Mouse (Mus musculus) limb, embryonic 11.5 days (tissue): Measurements from ENCODE around the gene Dgat2l6. TPM values are rescaled to one million over a fixed set of nuclear protein-coding genes. Genes with fewer than 3 reads are reported as not detected.
A peak's percentile ranks its signal among the peaks of the same experiment; 100 is the strongest.

Experiments
- ATAC-seq: fragments of 200-750 bp; cut with Nextera tagmentation; 2 replicates; pipeline ENCODE4 v1.8.0; 2017; ENCODE audit warnings: low read depth; ENCODE audit not compliant: insufficient number of reproducible peaks, low FRiP score, low TSS enrichment
- DNase-seq: peaks from one replicate; pipeline ENCODE4 v3.0.0-alpha.2; 2015; ENCODE audit warnings: low spot score
- H3K27ac ChIP-seq: fragments of 300-500 bp; sonication (generic); replicated peaks from 2 replicates; pipeline ENCODE4 v1.5.1; 2014; ENCODE audit warnings: low read depth, mild to moderate bottlenecking, low read length
- H3K27me3 ChIP-seq: fragments of 300-500 bp; sonication (generic); 2 replicates; pipeline ENCODE4 v1.6.1; 2014; ENCODE audit warnings: mild to moderate bottlenecking, low read length, mixed read lengths; ENCODE audit not compliant: control insufficient read depth, insufficient read depth
- H3K36me3 ChIP-seq: fragments of 300-500 bp; sonication (generic); 2 replicates; pipeline ENCODE4 v1.6.1; 2014; ENCODE audit warnings: mild to moderate bottlenecking, low read length, moderate library complexity, mixed read lengths; ENCODE audit not compliant: control insufficient read depth, insufficient read depth
- H3K4me1 ChIP-seq: fragments of 300-500 bp; sonication (generic); 2 replicates; pipeline ENCODE4 v1.6.1; 2014; ENCODE audit warnings: low read length, mixed read lengths; ENCODE audit not compliant: control insufficient read depth, insufficient read depth
- H3K4me2 ChIP-seq: fragments of 300-500 bp; sonication (generic); 2 replicates; pipeline ENCODE4 v1.6.1; 2014; ENCODE audit warnings: low read depth, mild to moderate bottlenecking, moderate library complexity; ENCODE audit not compliant: severe bottlenecking
- H3K4me3 ChIP-seq: fragments of 300-500 bp; sonication (generic); 2 replicates; pipeline ENCODE4 v1.5.1; 2014; ENCODE audit warnings: low read depth, low read length
- H3K9ac ChIP-seq: fragments of 300-500 bp; sonication (generic); 2 replicates; pipeline ENCODE4 v1.6.1; 2014; ENCODE audit warnings: mild to moderate bottlenecking, low read length
- H3K9me3 ChIP-seq: fragments of 300-500 bp; sonication (generic); 2 replicates; pipeline ENCODE4 v1.6.1; 2016; ENCODE audit warnings: low read length; ENCODE audit not compliant: control insufficient read depth
- WGBS: fragments of 180-500 bp; shearing (Covaris S2); extraction: QIAGEN DNeasy Blood & Tissue Kit; methylation state at CpG from one replicate; pipeline ENCODE4 v1.1.7; 2014; 5-methylcytosine and 5-hydroxymethylcytosine counted together
- polyA plus RNA-seq: library from polyadenylated mRNA; unstranded; fragments of >200 nt; fragmentation: Nextera tagmentation; extraction: Ambion mirVana; gene quantifications from 2 replicates; pipeline ENCODE4 v1.2.1, GENCODE M21; 2014

Dgat2l6 gene
- polyA plus RNA-seq = not detected in 2 replicates

GRCm38 (mm10) chrX:100524471-100524870, at the start of gene Dgat2l6:
Gene Dgat2l6, plus strand, starts transcription at chrX:100524838.
- H3K4me1 ChIP-seq = no peaks in the 10 kb centered on the region
- no peaks in the 10 kb centered on the region for H3K9me3 ChIP-seq
- no peak for DNase-seq
- no peaks in the 10 kb centered on the region for H3K36me3 ChIP-seq
- no peak within 1 kb of the TSS for H3K4me2 ChIP-seq
- 0 out of 2 replicates have a peak, but pooled peaks cover 3% of the 10 kb centered on the region for H3K27me3 ChIP-seq
- no peak for ATAC-seq
- H3K27ac ChIP-seq = no peak within 1 kb of the TSS
- H3K9ac ChIP-seq = no peak within 1 kb of the TSS
- no peak within 1 kb of the TSS for H3K4me3 ChIP-seq
- WGBS = 83% methylated on average over 4 of the region's 4 CpGs

- ATAC-seq (no peak), DNase-seq (no peak)
- H3K4me3 ChIP-seq = no peak overlapping the region
- H3K36me3 ChIP-seq = no peaks in the 10 kb centered on the region
- no peaks in the 10 kb centered on the region for H3K4me1 ChIP-seq
- no peak overlapping the region for H3K4me2 ChIP-seq
- H3K27me3 ChIP-seq = 0 out of 2 replicates have a peak, but pooled peaks cover 2% of the 10 kb centered on the region
- WGBS = 69% methylated on average over 4 of the region's 4 CpGs
- no peaks in the 10 kb centered on the region for H3K9me3 ChIP-seq
- no peak overlapping the region for H3K9ac ChIP-seq
- no peak overlapping the region for H3K27ac ChIP-seq
Measured at GRCm38 (mm10) chrX:100475569-100476223, 48.9 kb upstream of the Dgat2l6 start.

GRCm38 (mm10) chrX:100480317-100480716, 44.3 kb upstream of the Dgat2l6 start:
- ATAC-seq = no peak

GRCm38 (mm10) chrX:100493500-100494067, 31.1 kb upstream of the Dgat2l6 start:
- Histone ChIP-seq H3K36me3 (no peaks in the 10 kb centered on the region), H3K27me3 (peaks cover 7% of the 10 kb centered on the region), H3K4me3 (peak overlapping the region; percentile 52), H3K9ac (peak overlapping the region; percentile 34; the same call in 1 of the 2 replicates), H3K4me2 (peak overlapping the region; percentile 47), H3K9me3 (no peaks in the 10 kb centered on the region), H3K27ac (no peak overlapping the region), H3K4me1 (no peaks in the 10 kb centered on the region)
- ATAC-seq (peak; percentile 85), DNase-seq (no peak)
- WGBS = 19% methylated on average over 22 of the region's 22 CpGs

More at GRCm38 (mm10) chrX:100480317-100480716, 44.3 kb upstream of the Dgat2l6 start:
- H3K9me3 ChIP-seq = no peaks in the 10 kb centered on the region
- no peak overlapping the region for H3K27ac ChIP-seq
- H3K4me2 ChIP-seq = no peak overlapping the region
- H3K4me1 ChIP-seq = no peaks in the 10 kb centered on the region
- H3K9ac ChIP-seq = no peak overlapping the region
- H3K27me3 ChIP-seq = 0 out of 2 replicates have a peak, but pooled peaks cover 2% of the 10 kb centered on the region
- DNase-seq = peak; percentile 55
- 25% methylated on average over 3 of the region's 3 CpGs for WGBS
- no peak overlapping the region for H3K4me3 ChIP-seq
- H3K36me3 ChIP-seq = no peaks in the 10 kb centered on the region

- H3K4me1 ChIP-seq = no peaks in the 10 kb centered on the region
- WGBS = 21% methylated on average over 32 of the region's 32 CpGs
- H3K27ac ChIP-seq = no peak within 1 kb of the TSS
- ATAC-seq = peak; percentile 94
- peak within 1 kb of the TSS; percentile 52 for H3K4me3 ChIP-seq
- H3K27me3 ChIP-seq = peaks cover 7% of the 10 kb centered on the region
- DNase-seq = peak; percentile 81
- H3K4me2 ChIP-seq = peak within 1 kb of the TSS; percentile 54
- H3K9ac ChIP-seq = peak within 1 kb of the TSS; percentile 45
- H3K36me3 ChIP-seq = no peaks in the 10 kb centered on the region
- no peaks in the 10 kb centered on the region for H3K9me3 ChIP-seq
Measured at GRCm38 (mm10) chrX:100494068-100494978, 30.3 kb upstream of the Dgat2l6 start, which contains the start of gene Igbp1. Gene Igbp1, plus strand, starts transcription at chrX:100494291.

- no peak overlapping the region for H3K4me2 ChIP-seq
- H3K27me3 ChIP-seq = no peaks in the 10 kb centered on the region
- no peaks in the 10 kb centered on the region for H3K9me3 ChIP-seq
- H3K9ac ChIP-seq = no peak overlapping the region
- 89% methylated on average over 5 of the region's 5 CpGs for WGBS
- no peak overlapping the region for H3K4me3 ChIP-seq
- no peak overlapping the region for H3K27ac ChIP-seq
- H3K4me1 ChIP-seq = no peaks in the 10 kb centered on the region
- H3K36me3 ChIP-seq = no peaks in the 10 kb centered on the region
- DNase-seq = no peak
- ATAC-seq = no peak
Measured at GRCm38 (mm10) chrX:100504175-100504851, 20.3 kb upstream of the Dgat2l6 start.

- Histone ChIP-seq H3K4me1 (no peaks in the 10 kb centered on the region), H3K27me3 (no peaks in the 10 kb centered on the region; the same call in 1 of the 2 replicates), H3K9me3 (no peaks in the 10 kb centered on the region), H3K9ac (no peak overlapping the region), H3K4me3 (no peak overlapping the region), H3K27ac (no peak overlapping the region), H3K36me3 (no peaks in the 10 kb centered on the region), H3K4me2 (no peak overlapping the region)
- 90% methylated on average over 4 of the region's 4 CpGs for WGBS
- ATAC-seq (no peak), DNase-seq (no peak)
Measured at GRCm38 (mm10) chrX:100508164-100508563, 16.5 kb upstream of the Dgat2l6 start.

- H3K4me1 ChIP-seq = no peaks in the 10 kb centered on the region
- no peak for DNase-seq
- no peak overlapping the region for H3K4me3 ChIP-seq
- H3K4me2 ChIP-seq = no peak overlapping the region
- H3K9me3 ChIP-seq = no peaks in the 10 kb centered on the region
- no peak for ATAC-seq
- no peak overlapping the region for H3K27ac ChIP-seq
- H3K9ac ChIP-seq = no peak overlapping the region
- no peaks in the 10 kb centered on the region for H3K36me3 ChIP-seq
- H3K27me3 ChIP-seq = no peaks in the 10 kb centered on the region; the same call in 1 of the 2 replicates
- WGBS = 40% methylated on average over 3 of the region's 3 CpGs
Measured at GRCm38 (mm10) chrX:100509921-100510320, 14.7 kb upstream of the Dgat2l6 start.
